Mouse (Mus musculus) MEL-GATA-1-ER (cell line): ENCODE measurements at regions not wholly inside any gene's neighbourhood (a gene's known extent, or its start where the extent isn't known, plus 50 kb on each side); places are given as distances from the start of the nearest gene placed in this dataset.

ENCODE experiments used
- DNase-seq: peaks from one replicate; pipeline ENCODE4 v3.0.0-alpha.2; 2012; ENCODE audit warnings: low read depth; ENCODE audit errors: extremely low read depth

- DNase-seq, result peak; percentile 8
These were observed 197.4 kb downstream of the Meis1 start for GRCm38 (mm10) chr11:18821384-18821783.

DNA sequence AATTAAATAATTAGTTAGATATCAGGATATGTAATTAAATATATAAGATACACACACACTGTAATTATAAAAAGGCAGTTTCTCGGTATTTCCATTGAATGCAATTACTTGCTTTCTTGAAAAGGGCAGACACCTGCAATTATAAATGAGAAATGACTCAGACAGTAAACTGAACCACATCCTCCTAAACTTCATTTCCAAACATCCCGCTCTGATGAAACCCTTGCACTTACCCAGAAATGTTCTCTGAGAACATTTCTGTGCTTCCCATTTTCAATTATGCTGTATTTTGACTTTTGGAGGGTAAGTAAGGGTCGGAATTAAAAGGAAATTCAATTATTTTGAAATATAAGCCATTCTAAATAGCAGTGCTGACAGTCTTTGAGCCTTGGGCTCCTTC, 204.7 kb downstream of the Meis1 start:
- no peak for DNase-seq

GRCm38 (mm10) chr11:18767479-18767878, 251.3 kb downstream of the Meis1 start:
- DNase-seq, result no peak

- DNase-seq, result no peak
These were observed 252.2 kb downstream of the Meis1 start for GRCm38 (mm10) chr11:18766458-18767016.

- no peak for DNase-seq
These were observed 260.2 kb downstream of the Meis1 start for GRCm38 (mm10) chr11:18758591-18759074.

- DNase-seq, result no peak
These were observed 262.2 kb downstream of the Meis1 start for GRCm38 (mm10) chr11:18756576-18756975.

- no peak for DNase-seq
These were observed 263.9 kb downstream of the Meis1 start for GRCm38 (mm10) chr11:18754732-18755525.

DNA sequence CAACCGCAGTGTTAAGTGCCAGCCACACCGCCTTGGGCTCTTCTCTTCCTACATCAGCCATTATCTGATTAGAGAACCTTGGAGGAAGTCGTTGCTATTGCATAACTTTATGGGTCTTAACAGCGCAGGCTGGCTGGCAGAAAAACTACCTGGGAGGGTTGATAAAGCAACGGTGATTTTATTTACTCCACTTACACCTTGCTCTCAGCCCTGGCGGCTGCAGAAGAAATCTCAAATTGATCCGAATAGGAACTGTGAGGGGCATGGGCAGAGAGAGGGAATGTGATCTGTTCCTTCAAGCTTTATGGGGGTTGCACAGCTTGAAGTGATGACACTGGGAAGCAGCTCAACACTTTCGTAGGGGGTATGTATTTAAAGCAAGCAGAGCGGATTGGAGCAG, 264.9 kb downstream of the Meis1 start:
- DNase-seq, result no peak

- no peak for DNase-seq
These were observed 265.5 kb downstream of the Meis1 start for GRCm38 (mm10) chr11:18753246-18753645.

GRCm38 (mm10) chr11:18752512-18752911, 266.3 kb downstream of the Meis1 start:
- DNase-seq, result no peak

GRCm38 (mm10) chr11:18750911-18751841, 267.6 kb downstream of the Meis1 start:
- DNase-seq, result no peak

GRCm38 (mm10) chr11:18750080-18750375, 268.8 kb downstream of the Meis1 start:
- no peak for DNase-seq

DNA sequence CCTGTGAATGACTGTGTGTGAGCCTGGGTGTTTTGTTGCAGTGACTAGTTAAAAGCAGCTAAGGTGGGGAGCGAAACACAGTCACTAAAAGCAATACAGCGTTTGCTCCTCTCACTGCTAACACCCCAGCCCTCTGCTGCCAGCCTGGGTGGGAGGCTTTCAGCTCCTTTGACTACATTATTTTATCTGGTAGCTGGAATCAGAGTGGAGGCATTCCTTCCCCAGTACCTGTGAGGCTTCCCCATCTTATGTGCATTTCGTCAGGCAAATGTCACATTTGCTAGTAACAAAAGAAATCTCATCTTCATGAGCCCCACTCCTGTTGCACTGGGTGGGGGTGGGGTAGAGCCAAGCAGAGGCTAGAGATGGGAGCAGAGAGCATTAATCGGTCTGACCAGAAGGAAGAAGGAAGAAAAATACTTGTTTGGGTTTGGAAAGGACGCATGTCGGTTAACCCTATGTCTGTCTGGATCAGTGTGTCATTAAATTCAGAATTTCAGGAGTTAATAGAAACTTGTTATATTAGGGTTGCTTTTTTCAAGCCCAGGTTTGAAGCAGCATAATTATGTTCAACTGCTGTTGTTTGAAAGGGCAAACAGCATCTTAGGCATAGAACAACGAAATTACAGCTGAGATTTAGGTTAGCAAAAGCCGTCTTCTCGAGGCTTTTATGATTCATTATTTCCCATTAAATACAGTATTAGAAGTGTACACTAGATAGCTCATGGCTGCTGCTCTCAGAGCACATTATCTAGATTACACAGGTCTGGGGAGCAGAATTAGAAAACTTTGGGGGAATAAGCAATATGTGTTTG, 269.3 kb downstream of the Meis1 start:
- DNase-seq, result no peak

DNA sequence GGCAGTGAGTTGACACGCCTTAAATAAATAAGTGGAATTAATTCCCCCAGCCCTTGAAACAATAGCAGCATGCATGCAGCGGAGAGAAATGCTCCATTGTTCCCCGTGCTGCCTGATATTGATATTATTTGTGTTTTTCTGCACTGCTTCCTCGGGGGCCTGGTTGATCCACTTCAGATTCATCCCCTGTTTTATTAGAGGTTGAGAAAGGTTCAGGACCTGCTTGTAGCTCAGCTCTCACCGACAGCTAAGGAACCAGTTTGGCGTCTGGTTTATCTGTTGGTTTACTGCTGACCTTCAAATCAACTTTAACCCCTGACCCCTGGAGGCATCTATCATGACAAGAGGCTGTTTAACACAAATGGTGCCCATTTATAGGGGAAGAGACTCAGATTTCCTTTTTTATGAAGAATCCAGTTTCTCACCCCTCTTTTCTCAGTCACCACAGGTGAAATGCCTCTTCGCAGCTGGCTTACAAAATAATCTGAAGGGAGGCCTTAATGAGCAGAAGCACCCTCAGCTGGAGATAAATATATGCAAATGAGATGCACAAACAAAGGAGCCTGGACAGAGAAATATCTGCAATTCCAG, 270.8 kb downstream of the Meis1 start:
- DNase-seq, result no peak

DNA sequence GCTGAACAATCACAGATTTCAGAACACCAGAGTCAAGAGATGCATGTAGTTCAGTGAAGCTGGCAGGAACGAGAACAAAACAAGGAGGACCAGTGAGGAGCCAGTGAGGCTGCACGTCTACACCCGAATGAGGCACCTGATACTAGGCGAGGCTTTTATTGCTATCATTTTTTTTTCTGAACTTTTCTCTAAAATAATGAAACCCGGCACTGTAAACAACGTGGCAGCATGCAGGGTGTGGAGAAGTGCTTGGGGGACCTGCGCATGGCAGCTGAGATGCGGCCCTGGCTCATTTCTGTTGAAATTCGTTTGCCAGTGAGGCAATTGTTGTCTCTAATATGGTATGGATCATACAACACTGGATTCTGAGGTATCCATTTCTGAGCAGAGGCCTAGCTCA, 271.4 kb downstream of the Meis1 start:
- no peak for DNase-seq

GRCm38 (mm10) chr11:18746486-18746885, 272.3 kb downstream of the Meis1 start:
- DNase-seq, result no peak

- DNase-seq, result no peak
These were observed 272.9 kb downstream of the Meis1 start for GRCm38 (mm10) chr11:18745840-18746239.

DNA sequence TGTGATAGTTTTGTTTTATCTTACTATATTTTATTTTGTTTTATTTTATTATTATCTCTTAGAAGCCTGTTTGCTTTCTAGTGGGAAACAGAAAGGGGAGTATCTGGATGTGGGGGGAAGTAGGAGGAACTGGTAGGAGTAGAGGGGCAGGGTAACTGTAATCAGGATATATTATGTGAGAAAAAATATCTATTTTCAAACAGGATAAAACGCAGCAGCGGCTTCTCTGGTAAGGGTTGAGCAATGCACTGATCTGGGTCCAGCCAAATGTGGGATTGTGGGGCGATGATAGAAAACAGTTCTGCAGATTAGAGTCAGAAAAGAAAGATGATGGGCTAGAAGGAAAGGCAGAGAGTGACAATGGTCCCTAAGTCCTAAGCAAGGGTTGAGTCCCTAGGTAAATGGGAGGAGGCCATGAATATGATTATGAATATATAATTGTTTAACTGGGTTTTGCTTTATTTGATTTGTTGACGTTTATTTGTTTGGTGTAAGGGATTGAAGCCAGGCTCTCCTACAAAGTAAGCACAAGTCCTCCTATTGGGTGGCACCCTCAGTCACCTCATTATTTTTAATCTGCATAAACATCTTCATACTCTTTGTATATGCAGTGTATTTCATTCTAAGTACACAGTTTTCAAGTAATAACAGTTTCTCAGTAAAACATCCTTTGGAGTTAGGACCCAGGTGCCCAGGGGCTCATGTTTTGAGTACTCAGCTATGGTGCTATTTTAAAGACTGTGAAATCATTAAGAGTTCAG, 283.7 kb downstream of the Meis1 start:
- DNase-seq, result no peak

DNA sequence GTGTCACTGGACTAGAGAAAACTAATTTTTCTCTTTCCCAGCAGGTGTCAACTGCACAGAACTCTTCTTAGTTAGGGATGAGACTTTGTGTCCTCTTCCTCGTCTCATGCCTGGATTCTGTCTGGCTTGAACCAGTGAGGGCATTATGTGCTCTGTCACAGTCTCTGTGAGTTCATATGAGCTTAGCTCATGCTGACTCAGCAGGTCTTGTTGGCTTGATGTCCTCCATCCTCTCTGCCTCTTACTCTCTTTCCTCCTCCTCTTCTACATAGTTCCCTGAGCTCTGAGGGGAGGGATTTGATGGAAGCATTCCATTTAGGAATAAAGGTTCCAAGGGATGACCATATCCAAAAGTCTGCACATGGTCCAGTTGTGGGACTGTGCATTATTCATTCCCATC, 284.7 kb downstream of the Meis1 start:
- no peak for DNase-seq

DNA sequence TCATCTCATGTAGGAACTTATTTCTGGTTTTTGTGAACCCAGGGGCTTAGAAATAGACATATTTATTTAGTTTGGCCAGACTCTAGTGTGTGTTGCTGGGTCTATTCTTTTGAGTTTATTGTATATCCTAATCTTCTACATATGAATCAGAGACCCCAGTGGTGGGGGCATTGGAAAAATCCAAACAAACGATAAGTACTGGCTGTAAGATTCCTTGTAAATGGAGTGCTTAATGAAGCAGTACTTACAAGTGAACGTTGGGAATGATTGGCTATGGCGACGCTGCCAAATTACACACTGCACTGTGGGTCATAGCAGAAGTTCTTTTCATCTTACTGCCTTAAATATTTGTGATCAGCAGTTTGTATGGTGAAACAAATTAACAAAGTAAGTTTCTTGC, 289.0 kb downstream of the Meis1 start:
- no peak for DNase-seq
